Mouse (Mus musculus) ES-E14 (cell line): ENCODE results near the gene Fkbp3.

Experiments
- CHD2 ChIP-seq: IDR thresholded peaks from 2 replicates; pipeline ENCODE4 v1.6.1; 2014; ENCODE audit warnings: mild to moderate bottlenecking, low read depth, low read length, inconsistent platforms
- HCFC1 ChIP-seq: IDR thresholded peaks from 2 replicates; pipeline ENCODE4 v1.6.1; 2012; ENCODE audit warnings: low read length, inconsistent platforms, borderline replicate concordance; ENCODE audit not compliant: insufficient read depth
- ZC3H11A ChIP-seq: IDR thresholded peaks from 2 replicates; pipeline ENCODE4 v1.6.1; 2012; ENCODE audit warnings: low read depth, mild to moderate bottlenecking, inconsistent platforms, low read length, borderline replicate concordance
- ZNF384 ChIP-seq: IDR thresholded peaks from 2 replicates; pipeline ENCODE4 v1.6.1; 2012; ENCODE audit warnings: low read depth, low read length, inconsistent platforms

DNA sequence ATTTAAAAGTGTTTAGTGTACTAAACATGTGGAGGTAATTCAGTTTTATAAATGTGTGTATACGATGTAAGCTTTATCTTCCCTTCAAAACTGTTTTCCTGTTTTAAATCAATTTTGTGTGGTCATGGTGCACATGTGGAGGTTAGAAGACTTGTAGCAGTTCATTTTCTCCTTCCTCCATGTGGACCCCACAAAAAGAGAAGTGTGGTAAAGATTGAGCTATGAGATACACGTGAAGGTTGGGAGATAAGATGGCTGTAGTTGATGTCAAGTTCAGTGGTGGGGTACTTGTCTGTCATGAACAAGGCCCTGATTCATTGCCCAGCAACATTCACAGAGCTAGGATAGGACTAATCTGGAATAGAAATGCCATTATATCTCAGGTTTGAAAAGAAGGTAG, 15.6 kb downstream of the Fkbp3 start:
- no peak for TF ChIP-seq HCFC1
- TF ChIP-seq CHD2, result no peak
- TF ChIP-seq ZC3H11A, result no peak
- no peak for TF ChIP-seq ZNF384
